Mouse (Mus musculus): ENCODE data around the gene H3f3a.
"Not testable (repeated sequence)": the region's sequence is repeated elsewhere in the genome, so short reads cannot be mapped to it uniquely, and the experiment has no call there.

Gene H3f3a

GRCm38 (mm10) chr1:180813885-180814740, at the start of gene H3f3a:
Gene H3f3a (minus strand): TSS chr1:180813943.
- no peak for DNase-seq (ENCODE audit: extremely low spot score, low read depth, low spot score)

GRCm38 (mm10) chr1:180860030-180860429, 46.3 kb upstream of the H3f3a start:
- no peak for DNase-seq (ENCODE audit: extremely low spot score, low read depth, low spot score)

- no peak for DNase-seq (ENCODE audit: extremely low spot score, low read depth, low spot score)
Observed at GRCm38 (mm10) chr1:180858763-180859162, 45.0 kb upstream of the H3f3a start.

- DNase-seq (ENCODE audit: extremely low spot score, low read depth, low spot score): peak; percentile 99
Observed at GRCm38 (mm10) chr1:180850316-180851270, 36.9 kb upstream of the H3f3a start, which contains the start of gene Sde2. Gene Sde2 (plus strand): TSS chr1:180851127.

- DNase-seq (ENCODE audit: extremely low spot score, low read depth, low spot score): no peak
Observed at GRCm38 (mm10) chr1:180849701-180850301, 36.1 kb upstream of the H3f3a start.

GRCm38 (mm10) chr1:180848511-180849241, 34.9 kb upstream of the H3f3a start:
- no peak for DNase-seq (ENCODE audit: extremely low spot score, low read depth, low spot score)

GRCm38 (mm10) chr1:180848114-180848510, 34.4 kb upstream of the H3f3a start:
- DNase-seq (ENCODE audit: extremely low spot score, low read depth, low spot score): no peak

GRCm38 (mm10) chr1:180841561-180842300, 28.0 kb upstream of the H3f3a start:
- no peak for DNase-seq (ENCODE audit: extremely low spot score, low read depth, low spot score)

- DNase-seq (ENCODE audit: extremely low spot score, low read depth, low spot score): no peak
Observed at GRCm38 (mm10) chr1:180839201-180839910, 25.6 kb upstream of the H3f3a start.

- no peak for DNase-seq (ENCODE audit: extremely low spot score, low read depth, low spot score)
Observed at GRCm38 (mm10) chr1:180838014-180838413, 24.3 kb upstream of the H3f3a start.

GRCm38 (mm10) chr1:180837186-180837585, 23.4 kb upstream of the H3f3a start:
- no peak for DNase-seq (ENCODE audit: extremely low spot score, low read depth, low spot score)

GRCm38 (mm10) chr1:180836467-180836866, 22.7 kb upstream of the H3f3a start:
- DNase-seq (ENCODE audit: extremely low spot score, low read depth, low spot score): not testable (repeated sequence)

GRCm38 (mm10) chr1:180835273-180836015, 21.7 kb upstream of the H3f3a start:
- DNase-seq (ENCODE audit: extremely low spot score, low read depth, low spot score): no peak

- no peak for DNase-seq (ENCODE audit: extremely low spot score, low read depth, low spot score)
Observed at GRCm38 (mm10) chr1:180830588-180831346, 17.0 kb upstream of the H3f3a start.

GRCm38 (mm10) chr1:180830175-180830574, 16.4 kb upstream of the H3f3a start:
- DNase-seq (ENCODE audit: extremely low spot score, low read depth, low spot score): no peak

- no peak for DNase-seq (ENCODE audit: extremely low spot score, low read depth, low spot score)
Observed at GRCm38 (mm10) chr1:180829775-180830174, 16.0 kb upstream of the H3f3a start.

GRCm38 (mm10) chr1:180826634-180827033, 12.9 kb upstream of the H3f3a start:
- DNase-seq (ENCODE audit: extremely low spot score, low read depth, low spot score): no peak

GRCm38 (mm10) chr1:180824721-180825120, 11.0 kb upstream of the H3f3a start:
- no peak for DNase-seq (ENCODE audit: extremely low spot score, low read depth, low spot score)

Data from hindlimb bud, embryonic 11.5 days (tissue).